Comparison of ENCODE assay signal across 24 mouse cellular contexts in the genomic region with DNA sequence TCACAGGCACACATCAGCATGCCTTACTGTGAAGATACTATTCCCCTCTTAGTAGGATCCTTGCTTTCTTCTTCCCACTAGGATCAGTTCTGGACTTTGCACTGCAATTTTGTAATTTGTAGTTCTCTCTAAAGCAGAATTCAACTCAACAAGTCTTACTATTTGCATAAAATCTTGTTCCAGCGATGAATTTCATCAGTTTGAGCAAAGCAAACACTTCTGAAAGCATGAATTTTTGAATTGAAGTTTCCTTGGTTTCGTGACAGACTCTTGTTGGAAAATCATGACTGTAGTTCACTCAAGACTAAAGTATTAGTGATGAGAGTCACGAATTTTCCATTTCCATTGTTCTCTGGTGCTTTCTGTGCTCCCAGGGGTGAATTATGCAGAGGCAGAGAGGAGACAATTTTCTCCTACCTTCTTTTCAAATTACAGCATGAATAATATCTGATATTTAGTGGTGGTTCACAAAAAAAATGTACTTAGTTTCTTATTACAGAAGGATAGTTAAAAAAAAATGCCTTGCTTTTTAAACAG.
DNase-seq lines count a peak whose midpoint lies in the region; ATAC-seq and TF ChIP-seq lines count a peak whose summit lies in the region.
"Had no signal": no experiment of that assay in that cellular context is flagged by ENCODE, and none has a peak within 500 bp of the region (broad histone marks: within the 10 kb centered on the region; RNA-seq: fewer than 3 reads in every experiment).

No protein-coding gene starts in this region.

- no peaks in the 10 kb centered on the region for H3K79me2 ChIP-seq in CH12.LX (replicated peaks; ENCODE audit: control insufficient read depth, extremely low read depth, insufficient read depth, poor library complexity, severe bottlenecking)

- ATAC-seq in forebrain, postnatal 0 days = peak; percentile 86; the same call in 1 of the 2 replicates
- ATAC-seq in forebrain, embryonic 15.5 days (replicated peaks) = no peak
- no peak for ATAC-seq in lung, embryonic 15.5 days (ENCODE audit: borderline replicate concordance, extremely low read depth, low FRiP score, low TSS enrichment)
- ATAC-seq: activated CD4-positive, CD25-positive, alpha-beta regulatory T cell, adult 4 months; CD4-positive, CD25-positive, alpha-beta regulatory T cell, adult 4 months; intestine, embryonic 15.5 days had no signal

- H3K9me3 ChIP-seq in forebrain, postnatal 0 days (ENCODE audit: low read length) = no peaks in the 10 kb centered on the region
- no peaks in the 10 kb centered on the region for H3K9me3 ChIP-seq in forebrain, embryonic 15.5 days
- H3K9me3 ChIP-seq in lung, embryonic 15.5 days = no peaks in the 10 kb centered on the region
- no peaks in the 10 kb centered on the region for H3K9me3 ChIP-seq in CH12.LX (replicated peaks; ENCODE audit: low read length)
- H3K9me3 ChIP-seq: embryonic facial prominence, embryonic 12.5 days; embryonic facial prominence, embryonic 15.5 days; forebrain, embryonic 12.5 days; hindbrain, embryonic 12.5 days; hindbrain, embryonic 15.5 days; intestine, embryonic 15.5 days had no signal

- H3K36me3 ChIP-seq in forebrain, postnatal 0 days (ENCODE audit: insufficient read depth) = no peaks in the 10 kb centered on the region
- H3K36me3 ChIP-seq in forebrain, embryonic 15.5 days = no peaks in the 10 kb centered on the region
- no peaks in the 10 kb centered on the region for H3K36me3 ChIP-seq in lung, embryonic 15.5 days
- no peaks in the 10 kb centered on the region for H3K36me3 ChIP-seq in CH12.LX (replicated peaks in 1 of 2; ENCODE audit: control insufficient read depth in 1 of 2, insufficient read depth in 1 of 2, low read length in 1 of 2)
- H3K36me3 ChIP-seq: embryonic facial prominence, embryonic 12.5 days; embryonic facial prominence, embryonic 15.5 days; forebrain, embryonic 12.5 days; hindbrain, embryonic 12.5 days; hindbrain, embryonic 15.5 days; intestine, embryonic 15.5 days had no signal

- no peak for TF ChIP-seq CTCF in forebrain, postnatal 0 days (IDR thresholded peaks at IDR 0.05; ENCODE audit: low read depth)
- TF ChIP-seq CTCF in CH12.LX (conservative IDR thresholded peaks at IDR 0.05 in 1 of 2, IDR thresholded peaks at IDR 0.05 in 1 of 2; ENCODE audit: low read depth in 2 of 2, low read length in 2 of 2) = no peak

- TF ChIP-seq RAD21 in CH12.LX (IDR thresholded peaks at IDR 0.05; ENCODE audit: low read depth, low read length) = no peak

- dilution Hi-C loops in CH12.LX (cut with MboI; ENCODE audit: extremely low pct_ligation_motif_present, extremely low pct_unique_long_range_greater_than_20kb, low sequenced_read_pairs) = no loop called here

- in situ Hi-C loops in CH12.LX (cut with MboI; ENCODE audit: low pct_ligation_motif_present, low pct_unique_long_range_greater_than_20kb, low sequenced_read_pairs) = no loop called here

- 0 out of 2 replicates have a peak, but pooled peaks have one; percentile 22 for TF ChIP-seq EP300 in CH12.LX (IDR thresholded peaks at IDR 0.05; ENCODE audit: low read length)

- DNase-seq in forebrain, postnatal 0 days = peak; percentile 14
- no peak for DNase-seq in lung, postnatal 14 days
- DNase-seq in CH12.LX (ENCODE audit: extremely low read depth) = peak; percentile 3
- DNase-seq in brain, adult 2 months (ENCODE audit: low read depth, low spot score) = peak; percentile 57
- no peak for DNase-seq in cerebellum, adult 9-10 months
- DNase-seq in layer of hippocampus, postnatal 14 days (ENCODE audit: low spot score in 2 of 2) = no peak
- DNase-seq: adrenal gland, adult 8-10 months; adrenal gland, postnatal 25 days; cerebellum, adult 11-12 months; cerebellum, adult 8-10 months; cerebellum, postnatal 14 days; gastrocnemius, adult 2 months; gastrocnemius, postnatal 14 days had no signal

- H3K9ac ChIP-seq in forebrain, postnatal 0 days = no peak overlapping the region
- no peak overlapping the region for H3K9ac ChIP-seq in forebrain, embryonic 15.5 days (replicated peaks)
- H3K9ac ChIP-seq in lung, embryonic 15.5 days = no peak overlapping the region
- no peak overlapping the region for H3K9ac ChIP-seq in CH12.LX (ENCODE audit: insufficient read depth, low read depth)
- H3K9ac ChIP-seq: embryonic facial prominence, embryonic 12.5 days; embryonic facial prominence, embryonic 15.5 days; forebrain, embryonic 12.5 days; hindbrain, embryonic 12.5 days; hindbrain, embryonic 15.5 days; intestine, embryonic 15.5 days had no signal

- no peak overlapping the region for H3K4me3 ChIP-seq in forebrain, postnatal 0 days (ENCODE audit: low read depth, low read length)
- no peak overlapping the region for H3K4me3 ChIP-seq in forebrain, embryonic 15.5 days
- H3K4me3 ChIP-seq in lung, embryonic 15.5 days = no peak overlapping the region
- H3K4me3 ChIP-seq in CH12.LX (replicated peaks in 1 of 3; ENCODE audit: low read depth in 2 of 3, low read length in 2 of 3, poor library complexity in 1 of 3) = no peak overlapping the region
- H3K4me3 ChIP-seq: embryonic facial prominence, embryonic 12.5 days; embryonic facial prominence, embryonic 15.5 days; forebrain, embryonic 12.5 days; gastrocnemius, adult 2 months; hindbrain, embryonic 12.5 days; hindbrain, embryonic 15.5 days; intestine, embryonic 15.5 days had no signal

- no peak for TF ChIP-seq POLR2A in CH12.LX (IDR thresholded peaks at IDR 0.05; ENCODE audit: low read depth, low read length)

- 62% methylated on average over 3 of the region's 3 CpGs for WGBS in forebrain, postnatal 0 days
- WGBS in forebrain, embryonic 15.5 days = 76% methylated on average over 3 of the region's 3 CpGs
- 43% methylated on average over 3 of the region's 3 CpGs for WGBS in lung, embryonic 15.5 days

- H3K27me3 ChIP-seq in forebrain, postnatal 0 days (ENCODE audit: insufficient read depth, low read length) = no peaks in the 10 kb centered on the region
- H3K27me3 ChIP-seq in forebrain, embryonic 15.5 days = no peaks in the 10 kb centered on the region
- no peaks in the 10 kb centered on the region for H3K27me3 ChIP-seq in lung, embryonic 15.5 days
- H3K27me3 ChIP-seq in CH12.LX (replicated peaks) = no peaks in the 10 kb centered on the region
- H3K27me3 ChIP-seq: embryonic facial prominence, embryonic 12.5 days; embryonic facial prominence, embryonic 15.5 days; forebrain, embryonic 12.5 days; hindbrain, embryonic 12.5 days; hindbrain, embryonic 15.5 days; intestine, embryonic 15.5 days had no signal

- no peak overlapping the region for H3K27ac ChIP-seq in forebrain, postnatal 0 days (ENCODE audit: low read depth, low read length)
- H3K27ac ChIP-seq in forebrain, embryonic 15.5 days (replicated peaks) = no peak overlapping the region
- H3K27ac ChIP-seq in lung, embryonic 15.5 days = peak overlapping the region; percentile 70
- H3K27ac ChIP-seq in CH12.LX (ENCODE audit: insufficient read depth, low read depth) = no peak overlapping the region
- H3K27ac ChIP-seq: embryonic facial prominence, embryonic 12.5 days; embryonic facial prominence, embryonic 15.5 days; forebrain, embryonic 12.5 days; gastrocnemius, adult 2 months; hindbrain, embryonic 12.5 days; hindbrain, embryonic 15.5 days; intestine, embryonic 15.5 days had no signal

- no peak overlapping the region for H3K4me2 ChIP-seq in forebrain, postnatal 0 days (ENCODE audit: low read depth)
- no peak overlapping the region for H3K4me2 ChIP-seq in forebrain, embryonic 15.5 days (replicated peaks)
- H3K4me2 ChIP-seq in lung, embryonic 15.5 days = no peak overlapping the region
- H3K4me2 ChIP-seq in CH12.LX (ENCODE audit: insufficient read depth, low read depth, poor library complexity, severe bottlenecking) = no peak overlapping the region
- H3K4me2 ChIP-seq: embryonic facial prominence, embryonic 12.5 days; embryonic facial prominence, embryonic 15.5 days; forebrain, embryonic 12.5 days; heart, embryonic 11.5 days; hindbrain, embryonic 12.5 days; hindbrain, embryonic 15.5 days; intestine, embryonic 15.5 days had no signal

- H3K4me1 ChIP-seq in forebrain, postnatal 0 days (ENCODE audit: insufficient read depth) = no peaks in the 10 kb centered on the region
- no peaks in the 10 kb centered on the region for H3K4me1 ChIP-seq in forebrain, embryonic 15.5 days
- no peaks in the 10 kb centered on the region for H3K4me1 ChIP-seq in lung, embryonic 15.5 days
- no peaks in the 10 kb centered on the region for H3K4me1 ChIP-seq in CH12.LX (ENCODE audit: control insufficient read depth in 1 of 2, insufficient read depth in 2 of 2)
- H3K4me1 ChIP-seq: embryonic facial prominence, embryonic 12.5 days; embryonic facial prominence, embryonic 15.5 days; forebrain, embryonic 12.5 days; hindbrain, embryonic 12.5 days; hindbrain, embryonic 15.5 days; intestine, embryonic 15.5 days had no signal

TF ChIP-seq in CH12.LX, 34 proteins besides CTCF, POLR2A, EP300 and RAD21:
- TF ChIP-seq TCF12 (IDR thresholded peaks at IDR 0.05; ENCODE audit: low read depth, low read length) (no peak), ZNF384 (IDR thresholded peaks at IDR 0.05; ENCODE audit: low read depth, low read length) (no peak), MAX (IDR thresholded peaks at IDR 0.05; ENCODE audit: low read length) (no peak), SMC3 (IDR thresholded peaks at IDR 0.05; ENCODE audit: low read depth, low read length) (no peak), POLR2AphosphoS2 (IDR thresholded peaks at IDR 0.05; ENCODE audit: low read depth, low read length) (no peak), JUND (conservative IDR thresholded peaks at IDR 0.05; ENCODE audit: low read depth, low read length) (no peak), SIN3A (IDR thresholded peaks at IDR 0.05; ENCODE audit: low read length) (no peak), E2F4 (IDR thresholded peaks at IDR 0.05; ENCODE audit: insufficient replicate concordance, low read depth, low read length) (no peak)

Comparison
In these comparisons a context has a peak if more than half of its experiments do, and no peak if none do; other contexts are left out.
1. DNase-seq: peak in forebrain, postnatal 0 days (single experiment), CH12.LX (single experiment) and brain, adult 2 months (single experiment); none in lung, postnatal 14 days (single experiment), cerebellum, adult 9-10 months (single experiment) and layer of hippocampus, postnatal 14 days (0 of 2).